Mouse (Mus musculus) hindbrain, embryonic 16.5 days (tissue): ENCODE data around the gene Gm20517. TPM values are rescaled to one million over a fixed set of nuclear protein-coding genes. Genes with fewer than 3 reads are reported as not detected.
"Not testable (repeated sequence)": the region's sequence is repeated elsewhere in the genome, so short reads cannot be mapped to it uniquely, and the experiment has no call there.

ENCODE experiments used
- ATAC-seq: fragments of 200-750 bp; cut with Nextera tagmentation; 2 replicates; pipeline ENCODE4 v1.8.0; 2017; ENCODE audit warnings: moderate TSS enrichment, moderate library complexity
- H3K27ac ChIP-seq: fragments of 300-500 bp; sonication (generic); 2 replicates; pipeline ENCODE4 v1.5.1; 2014; ENCODE audit warnings: low read depth, mild to moderate bottlenecking, control low read depth, low read length, moderate library complexity
- H3K27me3 ChIP-seq: fragments of 300-500 bp; sonication (generic); replicated peaks from 2 replicates; pipeline ENCODE4 v1.6.1; 2014; ENCODE audit warnings: low read length; ENCODE audit not compliant: control insufficient read depth, insufficient read depth
- H3K36me3 ChIP-seq: fragments of 300-500 bp; sonication (generic); 2 replicates; pipeline ENCODE4 v1.6.1; 2014; ENCODE audit warnings: mild to moderate bottlenecking, low read length, moderate library complexity, mixed read lengths; ENCODE audit not compliant: control insufficient read depth, insufficient read depth
- H3K4me1 ChIP-seq: fragments of 300-500 bp; sonication (generic); 2 replicates; pipeline ENCODE4 v1.6.1; 2014; ENCODE audit warnings: low read depth, low read length; ENCODE audit not compliant: control insufficient read depth, insufficient read depth
- H3K4me2 ChIP-seq: fragments of 300-500 bp; sonication (generic); 2 replicates; pipeline ENCODE4 v1.6.1; 2014; ENCODE audit warnings: mild to moderate bottlenecking, low read length, control low read depth, moderate library complexity
- H3K4me3 ChIP-seq: fragments of 300-500 bp; sonication (generic); 2 replicates; pipeline ENCODE4 v1.5.1; 2014; ENCODE audit warnings: mild to moderate bottlenecking, low read length, control low read depth, moderate library complexity
- H3K9ac ChIP-seq: fragments of 300-500 bp; sonication (generic); 2 replicates; pipeline ENCODE4 v1.6.1; 2014; ENCODE audit warnings: low read depth, mild to moderate bottlenecking, control low read depth, low read length, moderate library complexity
- H3K9me3 ChIP-seq: fragments of 300-500 bp; sonication (generic); 2 replicates; pipeline ENCODE4 v1.6.1; 2014; ENCODE audit warnings: mild to moderate bottlenecking, low read length, moderate library complexity; ENCODE audit not compliant: control insufficient read depth
- WGBS: fragments of 180-500 bp; shearing (Covaris S2); extraction: QIAGEN DNeasy Blood & Tissue Kit; methylation state at CpG from one replicate; pipeline ENCODE4 v1.1.7; 2014; 5-methylcytosine and 5-hydroxymethylcytosine counted together
- polyA plus RNA-seq: library from polyadenylated mRNA; unstranded; fragments of >200 nt; fragmentation: Nextera tagmentation; extraction: Ambion mirVana; gene quantifications from 2 replicates; pipeline ENCODE4 v1.2.1, GENCODE M21; 2015

The Gm20517 gene
- polyA plus RNA-seq, 1 experiment from 2014 or later, result 1.9 TPM

GRCm38 (mm10) chr17:47654346-47654745 is 43.0 kb downstream of the Gm20517 start:
- not testable (repeated sequence) for H3K9ac ChIP-seq, H3K27me3 ChIP-seq

DNA sequence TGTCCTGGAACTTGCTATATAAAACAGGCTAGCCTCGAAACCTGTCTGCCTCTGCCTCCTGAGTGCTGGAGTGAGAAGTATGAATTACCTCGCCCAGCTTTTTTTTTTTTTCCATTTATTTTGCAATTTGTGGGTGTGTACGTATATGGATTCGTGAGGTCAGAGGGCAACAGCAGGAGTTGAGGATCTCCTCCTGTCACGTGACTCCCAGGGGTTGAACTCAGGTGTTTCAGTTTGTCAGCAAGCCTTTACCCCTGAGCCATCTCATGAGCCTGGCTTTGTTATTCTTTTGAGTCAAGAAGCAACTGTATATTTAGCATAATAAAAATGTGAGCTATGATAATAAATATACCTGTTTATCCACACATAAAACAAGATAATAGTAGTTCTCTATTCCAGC is 44.3 kb downstream of the Gm20517 start:
- 82% methylated on average over 5 of the region's 5 CpGs for WGBS
- Histone ChIP-seq H3K27me3 (no peaks in the 10 kb centered on the region), H3K4me1 (no peaks in the 10 kb centered on the region), H3K36me3 (no peaks in the 10 kb centered on the region), H3K27ac (no peak overlapping the region), H3K4me3 (no peak overlapping the region), H3K9ac (no peak overlapping the region), H3K4me2 (no peak overlapping the region), H3K9me3 (no peaks in the 10 kb centered on the region)
- ATAC-seq, result no peak

More at GRCm38 (mm10) chr17:47654346-47654745, 43.0 kb downstream of the Gm20517 start:
- not testable (repeated sequence) for H3K9me3 ChIP-seq, ATAC-seq, H3K36me3 ChIP-seq, H3K4me2 ChIP-seq, H3K4me3 ChIP-seq, H3K4me1 ChIP-seq, H3K27ac ChIP-seq
- 91% methylated on average over 8 of the region's 8 CpGs for WGBS

DNA sequence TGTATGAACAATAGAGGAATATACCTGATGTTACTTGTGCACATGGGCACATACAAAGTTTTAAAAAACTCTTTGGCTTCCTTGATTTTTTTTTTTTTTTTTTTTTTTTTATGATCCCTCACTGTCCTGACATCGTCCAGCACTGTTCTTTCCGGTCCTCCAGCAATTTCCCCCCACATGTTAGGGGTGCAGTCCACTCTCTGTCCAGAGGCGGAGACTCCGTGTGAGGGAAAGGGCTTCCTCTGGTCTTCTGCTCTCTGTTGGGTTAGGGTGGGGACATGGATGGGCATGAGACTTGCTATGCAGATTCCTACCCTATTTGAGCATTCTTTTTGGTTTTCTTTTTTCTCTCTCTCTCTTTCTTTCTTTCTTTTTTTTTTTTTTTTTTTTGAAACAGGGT is 46.5 kb downstream of the Gm20517 start:
- Histone ChIP-seq H3K9me3 (no peaks in the 10 kb centered on the region), H3K4me2 (no peak overlapping the region), H3K27me3 (no peaks in the 10 kb centered on the region), H3K27ac (no peak overlapping the region), H3K4me1 (no peaks in the 10 kb centered on the region), H3K4me3 (no peak overlapping the region), H3K9ac (no peak overlapping the region), H3K36me3 (no peaks in the 10 kb centered on the region)
- 90% methylated on average over 4 of the region's 4 CpGs for WGBS
- no peak for ATAC-seq

DNA sequence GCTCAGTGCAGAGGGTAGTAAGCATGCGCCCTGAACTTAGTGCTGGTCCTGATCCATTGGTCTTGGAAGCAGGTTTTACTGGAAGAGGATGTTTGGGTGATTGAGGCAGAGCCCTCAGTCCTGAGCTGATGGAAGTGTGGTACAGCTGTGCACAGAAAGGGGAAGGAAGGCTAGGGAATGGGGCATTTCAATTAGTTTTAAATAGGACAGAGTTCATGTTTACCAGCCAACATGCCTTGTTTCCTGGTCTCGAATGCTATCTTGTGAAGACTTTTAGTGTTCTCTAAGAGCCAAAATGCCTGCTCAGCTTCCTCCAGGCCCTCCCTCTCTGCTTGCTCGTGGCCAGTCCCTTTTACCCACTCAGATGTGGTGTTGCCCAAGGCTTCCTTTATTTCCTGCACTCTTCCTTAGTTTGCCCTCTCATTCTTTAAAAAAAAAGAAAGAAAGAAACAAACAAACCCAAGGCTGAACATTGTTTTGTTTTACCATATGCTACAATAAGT is 47.4 kb downstream of the Gm20517 start:
- Histone ChIP-seq H3K27ac (no peak overlapping the region), H3K4me3 (no peak overlapping the region), H3K4me1 (no peaks in the 10 kb centered on the region), H3K9ac (no peak overlapping the region), H3K36me3 (no peaks in the 10 kb centered on the region), H3K9me3 (no peaks in the 10 kb centered on the region), H3K27me3 (no peaks in the 10 kb centered on the region), H3K4me2 (no peak overlapping the region)
- 82% methylated on average over 3 of the region's 3 CpGs for WGBS
- no peak for ATAC-seq

- H3K9me3 ChIP-seq, result no peaks in the 10 kb centered on the region
- no peak overlapping the region for H3K9ac ChIP-seq
- H3K4me2 ChIP-seq, result no peak overlapping the region
- no peak overlapping the region for H3K27ac ChIP-seq
- peak; percentile 51; the same call in 1 of the 2 replicates for ATAC-seq
- no peaks in the 10 kb centered on the region for H3K36me3 ChIP-seq
- H3K27me3 ChIP-seq, result no peaks in the 10 kb centered on the region
- 29% methylated on average over 9 of the region's 9 CpGs for whole genome bisulfite sequencing
- H3K4me1 ChIP-seq, result no peaks in the 10 kb centered on the region
- no peak overlapping the region for H3K4me3 ChIP-seq
Observed at GRCm38 (mm10) chr17:47663009-47663713, 51.8 kb downstream of the Gm20517 start.

- Histone ChIP-seq H3K9me3 (no peaks in the 10 kb centered on the region), H3K36me3 (no peaks in the 10 kb centered on the region), H3K9ac (no peak overlapping the region), H3K27me3 (no peaks in the 10 kb centered on the region), H3K4me3 (no peak overlapping the region), H3K27ac (no peak overlapping the region), H3K4me2 (no peak overlapping the region), H3K4me1 (peaks cover 2% of the 10 kb centered on the region; the same call in 1 of the 2 replicates)
- ATAC-seq, result no peak
- WGBS, result 85% methylated on average over 7 of the region's 7 CpGs
Observed at GRCm38 (mm10) chr17:47664474-47664873, 53.1 kb downstream of the Gm20517 start.

GRCm38 (mm10) chr17:47669166-47669565 is 57.8 kb downstream of the Gm20517 start:
- no peak overlapping the region for H3K4me3 ChIP-seq
- peaks cover 15% of the 10 kb centered on the region for H3K4me1 ChIP-seq
- H3K9ac ChIP-seq, result no peak overlapping the region
- WGBS, result 41% methylated on average over 4 of the region's 4 CpGs
- no peak overlapping the region for H3K4me2 ChIP-seq
- no peaks in the 10 kb centered on the region; the same call in none of the 2 replicates for H3K27me3 ChIP-seq
- no peaks in the 10 kb centered on the region for H3K9me3 ChIP-seq
- peak; percentile 41; the same call in 1 of the 2 replicates for ATAC-seq
- H3K27ac ChIP-seq, result no peak overlapping the region
- no peaks in the 10 kb centered on the region for H3K36me3 ChIP-seq

DNA sequence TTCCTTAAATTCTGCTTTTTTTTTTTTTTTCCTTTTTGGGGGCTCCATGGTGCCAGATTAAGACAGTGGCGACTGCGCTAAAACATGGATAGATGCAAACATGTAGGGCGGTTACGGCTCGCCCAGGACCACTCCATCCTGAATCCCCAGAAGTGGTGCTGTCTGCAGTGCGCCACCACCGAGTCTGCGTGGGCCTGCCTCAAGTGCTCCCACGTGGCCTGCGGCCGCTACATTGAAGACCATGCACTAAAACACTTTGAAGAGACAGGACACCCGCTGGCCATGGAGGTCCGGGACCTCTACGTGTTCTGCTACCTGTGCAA is 60.6 kb downstream of the Gm20517 start:
- H3K27me3 ChIP-seq, result no peaks in the 10 kb centered on the region; the same call in none of the 2 replicates
- H3K4me2 ChIP-seq, result peak overlapping the region; percentile 84
- peak overlapping the region; percentile 45 for H3K4me3 ChIP-seq
- H3K9me3 ChIP-seq, result no peaks in the 10 kb centered on the region
- ATAC-seq, result peak; percentile 35; the same call in 1 of the 2 replicates
- H3K36me3 ChIP-seq, result peaks cover 3% of the 10 kb centered on the region; the same call in 1 of the 2 replicates
- WGBS, result 22% methylated on average over 14 of the region's 14 CpGs
- peaks cover 15% of the 10 kb centered on the region for H3K4me1 ChIP-seq
- peak overlapping the region; percentile 61 for H3K9ac ChIP-seq
- no peak overlapping the region for H3K27ac ChIP-seq

- peak; percentile 49 for ATAC-seq
- no peaks in the 10 kb centered on the region; the same call in none of the 2 replicates for H3K27me3 ChIP-seq
- peak overlapping the region; percentile 45 for H3K4me3 ChIP-seq
- H3K36me3 ChIP-seq, result peaks cover 4% of the 10 kb centered on the region; the same call in 1 of the 2 replicates
- WGBS, result 6% methylated on average over 44 of the region's 68 CpGs
- H3K9ac ChIP-seq, result peak overlapping the region; percentile 61
- no peaks in the 10 kb centered on the region for H3K9me3 ChIP-seq
- H3K27ac ChIP-seq, result no peak overlapping the region
- H3K4me1 ChIP-seq, result peaks cover 15% of the 10 kb centered on the region
- H3K4me2 ChIP-seq, result peak overlapping the region; percentile 84
Observed at GRCm38 (mm10) chr17:47672311-47673111, 61.1 kb downstream of the Gm20517 start.
